Mouse (Mus musculus) bone marrow macrophage, adult 2 months (primary cell): Measurements from ENCODE around the gene Atp5e.

Source experiments
- CTCF ChIP-seq: IDR thresholded peaks from 2 replicates; pipeline ENCODE4 v1.5.1; 2012; ENCODE audit warnings: low read depth, mild to moderate bottlenecking, low read length, moderate library complexity
- POLR2A ChIP-seq: IDR thresholded peaks from 2 replicates; pipeline ENCODE4 v1.6.1; 2012; ENCODE audit warnings: mild to moderate bottlenecking, low read depth, low read length, borderline replicate concordance

GRCm38 (mm10) chr2:174448405-174448804, 15.5 kb downstream of the Atp5e start:
- TF ChIP-seq POLR2A (no peak), CTCF (no peak)
